Mouse (Mus musculus) testis, adult 2 months (tissue): ENCODE measurements around the gene Sfmbt1.

Experiments used
- CTCF ChIP-seq: fragments of 200-500 bp; IDR thresholded peaks from 2 replicates; pipeline ENCODE4 v1.5.1; 2012; ENCODE audit warnings: low read depth, mild to moderate bottlenecking, inconsistent platforms, low read length, moderate library complexity; ENCODE audit not compliant: control insufficient read depth, insufficient read depth, insufficient replicate concordance
- POLR2A ChIP-seq: fragments of 200-500 bp; IDR thresholded peaks from 2 replicates; pipeline ENCODE4 v1.6.1; 2012; ENCODE audit warnings: low read depth, mild to moderate bottlenecking, inconsistent platforms, low read length, moderate library complexity; ENCODE audit not compliant: control insufficient read depth

GRCm38 (mm10) chr14:30721850-30722249, 7.2 kb downstream of the Sfmbt1 start:
- TF ChIP-seq POLR2A (no peak), CTCF (no peak)
